Mouse (Mus musculus) spleen, adult 2 months (tissue): Measurements from ENCODE around the gene Mapt.

Source experiments
- CTCF ChIP-seq: fragments of 200-500 bp; IDR thresholded peaks from 2 replicates; pipeline ENCODE4 v1.5.1; 2011; ENCODE audit warnings: mild to moderate bottlenecking, inconsistent platforms; ENCODE audit not compliant: insufficient read depth, insufficient read length, insufficient replicate concordance; ENCODE audit errors: extremely low read depth
- POLR2A ChIP-seq: fragments of 200-500 bp; IDR thresholded peaks from 2 replicates; pipeline ENCODE4 v1.6.1; 2011; ENCODE audit warnings: low read depth, low read length, inconsistent platforms

DNA sequence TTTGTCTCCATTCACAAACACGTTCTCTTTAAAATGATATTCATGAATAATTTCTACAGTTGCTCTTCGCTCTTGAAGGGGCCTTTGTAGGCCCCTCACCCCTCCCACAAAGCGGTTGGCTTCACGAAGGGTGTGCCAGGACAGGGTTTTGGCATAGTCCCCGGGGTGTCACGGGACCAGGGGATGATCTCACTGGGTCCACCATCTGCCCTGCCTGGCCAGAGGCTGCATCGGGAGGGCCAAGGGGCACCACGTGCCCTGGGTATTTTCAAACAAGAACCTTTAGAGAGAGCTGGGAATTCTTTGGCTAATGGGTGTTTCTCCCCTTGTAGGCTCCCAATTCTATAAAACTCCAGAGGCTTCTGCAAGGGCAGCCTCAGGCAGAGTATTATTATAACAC lies 41.2 kb downstream of the Mapt start:
- TF ChIP-seq CTCF (no peak), POLR2A (no peak)
